In genomic region chr12:53032762-53033161, GRCm38 (mm10) we compare ENCODE assay signal across 7 mouse cellular contexts.
DNase-seq lines count a peak whose midpoint lies in the region; ATAC-seq and TF ChIP-seq lines count a peak whose summit lies in the region.

No protein-coding gene starts in this region.

- 9% methylated on average over 7 of the region's 7 CpGs for WGBS in embryonic facial prominence, embryonic 10.5 days
- 10% methylated on average over 7 of the region's 7 CpGs for WGBS in heart, embryonic 15.5 days
- WGBS in kidney, postnatal 0 days = 10% methylated on average over 7 of the region's 7 CpGs

- H3K27me3 ChIP-seq in ES-Bruce4 (ENCODE audit: control insufficient read depth, insufficient read depth, low read length, poor library complexity, severe bottlenecking) = no peaks in the 10 kb centered on the region; the same call in 1 of the 2 replicates
- no peaks in the 10 kb centered on the region for H3K27me3 ChIP-seq in embryonic facial prominence, embryonic 10.5 days (replicated peaks; ENCODE audit: low read depth, poor library complexity, severe bottlenecking)
- no peaks in the 10 kb centered on the region for H3K27me3 ChIP-seq in heart, embryonic 15.5 days
- H3K27me3 ChIP-seq in kidney, postnatal 0 days (ENCODE audit: insufficient read depth, low read length) = no peaks in the 10 kb centered on the region

- ATAC-seq in activated CD4-positive, CD25-positive, alpha-beta regulatory T cell, adult 4 months = peak; percentile 96
- peak; percentile 80 for ATAC-seq in heart, embryonic 15.5 days (replicated peaks; ENCODE audit: insufficient number of reproducible peaks, insufficient read depth, low FRiP score, low read depth)
- ATAC-seq in kidney, postnatal 0 days (replicated peaks; ENCODE audit: low FRiP score, low read depth) = no peak

- no peak for TF ChIP-seq CTCF in ES-Bruce4 (IDR thresholded peaks at IDR 0.05; ENCODE audit: low read depth, low read length)
- peak; percentile 26; the same call in 1 of the 2 replicates for TF ChIP-seq CTCF in kidney, postnatal 0 days (IDR thresholded peaks at IDR 0.05; ENCODE audit: low read depth)

- no peaks in the 10 kb centered on the region for H3K9me3 ChIP-seq in ES-Bruce4 (replicated peaks; ENCODE audit: control insufficient read depth, insufficient read depth, low read length, poor library complexity, severe bottlenecking)
- no peaks in the 10 kb centered on the region for H3K9me3 ChIP-seq in embryonic facial prominence, embryonic 10.5 days
- H3K9me3 ChIP-seq in heart, embryonic 15.5 days (replicated peaks) = no peaks in the 10 kb centered on the region
- H3K9me3 ChIP-seq in kidney, postnatal 0 days (replicated peaks; ENCODE audit: low read length) = no peaks in the 10 kb centered on the region

- H3K4me3 ChIP-seq in ES-Bruce4 (ENCODE audit: low read depth, low read length) = no peak overlapping the region
- H3K4me3 ChIP-seq in embryonic facial prominence, embryonic 10.5 days = peak overlapping the region; percentile 23; the same call in 1 of the 2 replicates
- H3K4me3 ChIP-seq in heart, embryonic 15.5 days = peak overlapping the region; percentile 15; the same call in 1 of the 2 replicates
- no peak overlapping the region for H3K4me3 ChIP-seq in kidney, postnatal 0 days (replicated peaks; ENCODE audit: low read depth, low read length)

- H3K4me1 ChIP-seq in ES-Bruce4 (ENCODE audit: control insufficient read depth, insufficient read depth, low read length) = no peaks in the 10 kb centered on the region
- peaks cover 18% of the 10 kb centered on the region for H3K4me1 ChIP-seq in embryonic facial prominence, embryonic 10.5 days
- peaks cover 17% of the 10 kb centered on the region for H3K4me1 ChIP-seq in heart, embryonic 15.5 days (replicated peaks)
- 0 out of 2 replicates have a peak, but pooled peaks cover 5% of the 10 kb centered on the region for H3K4me1 ChIP-seq in kidney, postnatal 0 days (replicated peaks; ENCODE audit: insufficient read depth, low read length)

- H3K4me2 ChIP-seq in heart, embryonic 15.5 days = peak overlapping the region; percentile 56
- no peak overlapping the region; the same call in 1 of the 2 replicates for H3K4me2 ChIP-seq in kidney, postnatal 0 days (ENCODE audit: low read length)

- peak; percentile 93 for TF ChIP-seq EP300 in ES-Bruce4 (IDR thresholded peaks at IDR 0.05; ENCODE audit: insufficient read depth, low read depth, low read length)

- no peak for TF ChIP-seq POLR2A in ES-Bruce4 (IDR thresholded peaks at IDR 0.05; ENCODE audit: insufficient read depth, low read length)

- no peaks in the 10 kb centered on the region for H3K36me3 ChIP-seq in ES-Bruce4 (ENCODE audit: control insufficient read depth, insufficient read depth, low read length, poor library complexity, severe bottlenecking)
- H3K36me3 ChIP-seq in embryonic facial prominence, embryonic 10.5 days (replicated peaks) = no peaks in the 10 kb centered on the region
- H3K36me3 ChIP-seq in heart, embryonic 15.5 days = no peaks in the 10 kb centered on the region
- H3K36me3 ChIP-seq in kidney, postnatal 0 days (ENCODE audit: insufficient read depth, low read length) = no peaks in the 10 kb centered on the region

- H3K27ac ChIP-seq in ES-Bruce4 (ENCODE audit: insufficient read depth, low read length) = no peak overlapping the region
- peak overlapping the region; percentile 84 for H3K27ac ChIP-seq in embryonic facial prominence, embryonic 10.5 days (replicated peaks)
- peak overlapping the region; percentile 77 for H3K27ac ChIP-seq in heart, embryonic 15.5 days
- H3K27ac ChIP-seq in kidney, postnatal 0 days = no peak overlapping the region

- no peak overlapping the region for H3K9ac ChIP-seq in ES-Bruce4 (ENCODE audit: low read depth, poor library complexity, severe bottlenecking)
- H3K9ac ChIP-seq in heart, embryonic 15.5 days = no peak overlapping the region
- H3K9ac ChIP-seq in kidney, postnatal 0 days (ENCODE audit: low read depth, low read length) = no peak overlapping the region

- DNase-seq in embryonic facial prominence, embryonic 10.5 days (ENCODE audit: low spot score) = peak; percentile 74
- DNase-seq in kidney, postnatal 0 days (ENCODE audit: low spot score) = no peak
- peak; percentile 65 for DNase-seq in neural tube, embryonic 10.5 days (ENCODE audit: extremely low spot score, low spot score)
- DNase-seq in spleen, adult 12 weeks (ENCODE audit: low spot score) = no peak

Comparison
In these comparisons a context has a peak if more than half of its experiments do, and no peak if none do; other contexts are left out.
1. H3K27ac ChIP-seq: peak in embryonic facial prominence, embryonic 10.5 days (single experiment) and heart, embryonic 15.5 days (single experiment); none in ES-Bruce4 (single experiment) and kidney, postnatal 0 days (single experiment).
2. H3K4me3 ChIP-seq: peak in embryonic facial prominence, embryonic 10.5 days (single experiment) and heart, embryonic 15.5 days (single experiment); none in ES-Bruce4 (single experiment) and kidney, postnatal 0 days (single experiment).
3. DNase-seq: peak in embryonic facial prominence, embryonic 10.5 days (single experiment) and neural tube, embryonic 10.5 days (single experiment); none in kidney, postnatal 0 days (single experiment) and spleen, adult 12 weeks (single experiment).